Mouse (Mus musculus) brain, embryonic 14.5 days (tissue): ENCODE results near the gene Macrod2.

Source experiments
- CTCF ChIP-seq: fragments of 200-500 bp; IDR thresholded peaks from 2 replicates; pipeline ENCODE4 v1.5.1; 2012; ENCODE audit warnings: inconsistent platforms, mild to moderate bottlenecking, moderate library complexity, borderline replicate concordance; ENCODE audit not compliant: insufficient read depth, insufficient read length; ENCODE audit errors: extremely low read depth
- POLR2A ChIP-seq: fragments of 200-500 bp; IDR thresholded peaks from 2 replicates; pipeline ENCODE4 v1.6.1; 2012; ENCODE audit warnings: mild to moderate bottlenecking, inconsistent platforms, borderline replicate concordance; ENCODE audit not compliant: poor library complexity, insufficient read depth, insufficient read length, severe bottlenecking; ENCODE audit errors: extremely low read depth

DNA sequence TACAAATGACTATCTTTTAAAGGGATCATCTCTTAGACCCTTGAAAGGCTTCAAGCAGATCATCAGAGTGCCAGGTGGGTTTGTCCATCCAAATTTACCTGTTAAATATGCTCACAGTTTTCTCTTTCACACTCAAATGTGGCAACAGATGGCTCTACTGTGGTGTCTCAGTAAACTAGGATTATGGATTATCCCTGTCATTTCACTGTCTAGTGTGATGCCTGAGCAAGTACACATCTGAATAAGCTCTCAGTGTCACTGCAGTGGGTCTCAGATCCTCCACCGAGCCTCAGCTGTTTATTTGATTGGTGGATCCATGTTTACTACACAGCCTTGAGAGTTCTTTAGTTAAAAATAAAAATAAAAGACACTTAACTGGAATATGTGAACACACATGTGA, 1343.6 kb downstream of the Macrod2 start:
- TF ChIP-seq POLR2A (no peak), CTCF (no peak)
